Mouse (Mus musculus) liver, adult (tissue): Measurements from ENCODE around the gene Cdk2ap2.

Experiments used
- GATA4 ChIP-seq: IDR thresholded peaks from 2 replicates; pipeline ENCODE4 v1.6.1; 2014; ENCODE audit warnings: mild to moderate bottlenecking, low read length; ENCODE audit not compliant: insufficient replicate concordance

The Cdk2ap2 gene

GRCm38 (mm10) chr19:4096642-4097440 lies at the start of gene Cdk2ap2:
Gene Cdk2ap2 (plus strand): TSS chr19:4097182.
- TF ChIP-seq GATA4 = no peak; the same call in 1 of the 2 replicates

GRCm38 (mm10) chr19:4047859-4048258 lies 49.1 kb upstream of the Cdk2ap2 start:
- TF ChIP-seq GATA4 = no peak

- no peak for TF ChIP-seq GATA4
Observed at GRCm38 (mm10) chr19:4051016-4051415, 46.0 kb upstream of the Cdk2ap2 start.

GRCm38 (mm10) chr19:4051741-4052515 lies 45.1 kb upstream of the Cdk2ap2 start:
- no peak for TF ChIP-seq GATA4

GRCm38 (mm10) chr19:4052516-4053030 lies 44.4 kb upstream of the Cdk2ap2 start:
- no peak for TF ChIP-seq GATA4

- no peak for TF ChIP-seq GATA4
Observed at GRCm38 (mm10) chr19:4054613-4055012, 42.4 kb upstream of the Cdk2ap2 start.

GRCm38 (mm10) chr19:4055216-4055946 lies 41.6 kb upstream of the Cdk2ap2 start:
- TF ChIP-seq GATA4 = no peak

- no peak for TF ChIP-seq GATA4
Observed at GRCm38 (mm10) chr19:4055947-4056693, 40.9 kb upstream of the Cdk2ap2 start.

- no peak for TF ChIP-seq GATA4
Observed at GRCm38 (mm10) chr19:4056727-4057126, 40.3 kb upstream of the Cdk2ap2 start.

GRCm38 (mm10) chr19:4057389-4057788 lies 39.6 kb upstream of the Cdk2ap2 start:
- no peak for TF ChIP-seq GATA4

GRCm38 (mm10) chr19:4057962-4058361 lies 39.0 kb upstream of the Cdk2ap2 start:
- TF ChIP-seq GATA4 = no peak

GRCm38 (mm10) chr19:4058581-4058980 lies 38.4 kb upstream of the Cdk2ap2 start:
- TF ChIP-seq GATA4 = no peak

- TF ChIP-seq GATA4 = no peak
Observed at GRCm38 (mm10) chr19:4059069-4059740, 37.8 kb upstream of the Cdk2ap2 start, which contains the start of gene Gstp3. Gene Gstp3 (minus strand): TSS chr19:4059569.

- TF ChIP-seq GATA4 = peak; percentile 59; the same call in 1 of the 2 replicates
Observed at GRCm38 (mm10) chr19:4060899-4061465, 36.0 kb upstream of the Cdk2ap2 start.

- TF ChIP-seq GATA4 = no peak
Observed at GRCm38 (mm10) chr19:4066280-4066679, 30.7 kb upstream of the Cdk2ap2 start.
